Mouse (Mus musculus) adrenal gland, postnatal 4 days (tissue): ENCODE measurements at regions not wholly inside any gene's neighbourhood (a gene's known extent, or its start where the extent isn't known, plus 50 kb on each side); places are given as distances from the start of the nearest gene placed in this dataset.

ENCODE experiments used
- DNase-seq, 2 experiments: peaks; one replicate each; pipeline ENCODE4 v3.0.0; 2021 to 2022; ENCODE audit warnings: low spot score in 2 of 2, mixed read lengths in 2 of 2

- DNase-seq = no peak
Measured at GRCm38 (mm10) chr13:84565644-84566532, 343.8 kb downstream of the Tmem161b start.

GRCm38 (mm10) chr13:84566533-84566832 lies 344.4 kb downstream of the Tmem161b start:
- no peak for DNase-seq

- DNase-seq = no peak
Measured at GRCm38 (mm10) chr13:84569371-84569770, 347.3 kb downstream of the Tmem161b start.

GRCm38 (mm10) chr13:84570206-84570605 lies 348.1 kb downstream of the Tmem161b start:
- no peak for DNase-seq

GRCm38 (mm10) chr13:84570984-84571844 lies 349.1 kb downstream of the Tmem161b start:
- DNase-seq = no peak

DNA sequence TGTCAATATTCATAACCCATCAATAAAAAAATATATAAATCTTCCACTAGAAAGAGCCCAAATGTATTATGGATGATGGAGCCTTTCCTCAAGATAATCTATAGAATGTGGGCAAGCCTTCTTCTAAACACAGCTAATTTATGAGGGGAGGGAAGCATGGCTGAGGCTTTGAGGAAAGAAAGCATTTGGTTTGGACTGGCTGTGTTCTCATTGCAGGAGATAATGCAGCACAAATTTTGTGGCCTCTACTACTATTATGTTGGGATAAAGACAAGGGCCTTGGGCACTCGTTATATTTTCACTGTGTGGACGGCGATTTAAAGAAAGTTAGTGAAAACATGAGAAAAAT lies 349.7 kb downstream of the Tmem161b start:
- no peak for DNase-seq

GRCm38 (mm10) chr13:84572231-84572630 lies 350.1 kb downstream of the Tmem161b start:
- DNase-seq = no peak

DNA sequence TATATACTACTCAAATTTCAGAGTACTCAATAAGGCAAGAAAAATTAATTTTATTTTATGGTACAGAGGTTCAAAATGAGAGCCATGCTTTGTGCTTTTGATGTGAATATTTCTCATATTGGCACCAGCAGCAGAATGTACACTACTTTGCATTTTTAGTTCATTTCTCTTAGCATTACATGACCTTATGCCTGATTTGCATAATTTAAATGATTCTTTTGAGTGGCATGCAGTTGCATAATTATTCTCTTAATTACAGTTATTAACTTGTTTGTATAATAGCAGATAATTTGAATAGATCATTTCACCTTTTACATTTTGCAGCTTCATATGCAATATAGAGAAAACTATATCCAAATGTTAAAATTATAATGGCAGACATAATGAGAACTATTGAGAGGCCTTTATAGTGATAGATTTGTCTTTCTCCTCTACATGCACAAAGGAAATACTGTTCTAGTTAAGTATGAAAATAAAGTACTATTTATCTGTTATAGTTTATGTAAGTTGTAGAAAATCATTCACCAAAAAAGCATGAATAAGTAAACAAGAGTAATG lies 374.6 kb downstream of the Tmem161b start:
- no peak for DNase-seq

- DNase-seq = no peak
Measured at GRCm38 (mm10) chr13:84602612-84603011, 380.5 kb downstream of the Tmem161b start.

- no peak for DNase-seq
Measured at GRCm38 (mm10) chr13:84612497-84612896, 390.4 kb downstream of the Tmem161b start.

GRCm38 (mm10) chr13:84613004-84613403 lies 390.9 kb downstream of the Tmem161b start:
- no peak for DNase-seq

- DNase-seq = no peak
Measured at GRCm38 (mm10) chr13:84624691-84625090, 402.6 kb downstream of the Tmem161b start.

GRCm38 (mm10) chr13:84625527-84625926 lies 403.4 kb downstream of the Tmem161b start:
- DNase-seq = no peak

- no peak for DNase-seq
Measured at GRCm38 (mm10) chr13:84625927-84626326, 403.8 kb downstream of the Tmem161b start.

DNA sequence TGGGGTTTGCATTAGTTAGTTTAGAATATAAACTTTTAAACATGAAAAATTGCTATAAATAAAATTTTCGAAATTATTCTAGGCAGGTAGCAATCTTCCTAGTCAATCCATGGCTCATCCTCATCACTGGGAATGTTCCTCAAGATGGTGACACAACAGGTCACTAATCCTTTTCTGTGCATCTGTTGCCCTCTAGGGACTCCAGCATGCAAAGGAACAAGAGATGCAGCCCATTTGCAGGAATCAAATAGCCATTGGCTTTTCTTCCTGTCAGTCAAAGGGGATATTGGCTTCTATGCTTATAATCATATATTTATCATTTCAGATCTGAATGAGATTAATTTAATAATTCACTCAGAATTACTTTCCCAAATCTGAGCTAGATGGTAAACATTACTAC lies 404.3 kb downstream of the Tmem161b start:
- DNase-seq = no peak

- no peak for DNase-seq
Measured at GRCm38 (mm10) chr13:84630686-84631085, 408.6 kb downstream of the Tmem161b start.

DNA sequence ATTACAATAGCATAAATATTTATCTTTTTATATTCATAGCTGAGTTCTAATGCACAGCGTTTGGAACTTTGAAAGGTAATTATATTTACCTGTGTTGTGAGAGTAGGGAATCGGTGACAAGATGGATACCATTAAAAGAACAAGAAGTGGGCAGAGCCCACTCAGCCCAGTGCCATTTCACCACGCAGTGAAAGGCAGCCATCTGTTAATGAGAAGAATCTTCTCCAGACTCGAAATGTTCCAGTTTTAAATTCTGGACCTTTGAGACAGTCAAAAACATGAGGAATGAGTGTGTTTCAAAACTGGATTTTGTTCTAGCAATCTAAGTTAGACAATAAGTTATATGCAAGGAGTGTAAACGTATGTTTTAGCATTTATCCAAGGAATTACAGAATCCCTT lies 410.4 kb downstream of the Tmem161b start:
- DNase-seq = no peak

- DNase-seq = no peak
Measured at GRCm38 (mm10) chr13:84636831-84637230, 414.7 kb downstream of the Tmem161b start.

GRCm38 (mm10) chr13:84637606-84638005 lies 415.5 kb downstream of the Tmem161b start:
- no peak for DNase-seq

GRCm38 (mm10) chr13:84638401-84638934 lies 416.4 kb downstream of the Tmem161b start:
- DNase-seq = no peak

DNA sequence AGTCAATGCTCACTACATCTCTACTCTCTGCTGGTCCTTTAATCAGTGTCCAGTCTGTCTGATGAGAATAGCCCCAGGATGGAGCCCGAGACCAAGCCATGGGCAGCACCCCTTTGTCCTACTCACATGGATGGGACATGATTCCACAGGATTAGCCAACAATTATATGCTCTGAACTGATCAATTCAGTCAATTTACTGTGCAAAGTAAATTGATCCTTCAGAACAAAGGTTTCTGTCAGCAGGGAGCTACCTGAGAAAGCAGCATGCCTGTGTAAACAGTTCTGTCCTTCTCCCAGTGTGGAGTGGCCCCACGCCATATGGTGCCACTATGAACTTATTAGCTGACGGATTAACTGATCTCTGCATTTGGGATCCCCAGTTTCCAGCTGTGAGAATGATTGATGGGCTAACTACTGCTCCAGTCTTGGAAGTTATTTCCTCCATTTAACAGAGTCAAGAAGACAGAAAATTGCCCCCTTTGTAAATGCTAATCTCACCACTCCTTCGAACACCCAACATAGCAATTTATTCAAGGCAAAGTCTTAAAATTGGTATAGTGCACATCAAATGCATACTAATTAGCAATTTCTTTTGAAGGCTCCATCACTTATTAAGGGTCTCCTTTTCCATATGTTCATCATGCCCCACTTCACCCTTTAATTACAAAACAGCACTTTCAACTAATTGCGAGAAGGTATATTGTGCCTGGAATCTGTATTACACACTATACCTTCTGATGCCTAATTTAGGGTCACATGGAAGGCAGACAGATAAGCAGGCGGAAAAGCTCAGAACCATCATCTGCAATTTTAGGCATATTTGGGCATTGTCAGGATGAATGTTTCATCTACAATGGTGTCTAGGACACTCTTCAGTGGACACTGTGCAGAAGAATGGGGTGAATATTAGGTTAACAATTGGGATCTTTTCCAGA lies 417.3 kb downstream of the Tmem161b start:
- DNase-seq = no peak
